Mouse (Mus musculus) retina, embryonic 14.5 days (tissue): ENCODE results near the gene Gpatch8.

Experiments
- DNase-seq: peaks from one replicate; pipeline ENCODE4 v3.0.0-alpha.2; 2015; ENCODE audit warnings: low spot score

Gpatch8 gene

DNA sequence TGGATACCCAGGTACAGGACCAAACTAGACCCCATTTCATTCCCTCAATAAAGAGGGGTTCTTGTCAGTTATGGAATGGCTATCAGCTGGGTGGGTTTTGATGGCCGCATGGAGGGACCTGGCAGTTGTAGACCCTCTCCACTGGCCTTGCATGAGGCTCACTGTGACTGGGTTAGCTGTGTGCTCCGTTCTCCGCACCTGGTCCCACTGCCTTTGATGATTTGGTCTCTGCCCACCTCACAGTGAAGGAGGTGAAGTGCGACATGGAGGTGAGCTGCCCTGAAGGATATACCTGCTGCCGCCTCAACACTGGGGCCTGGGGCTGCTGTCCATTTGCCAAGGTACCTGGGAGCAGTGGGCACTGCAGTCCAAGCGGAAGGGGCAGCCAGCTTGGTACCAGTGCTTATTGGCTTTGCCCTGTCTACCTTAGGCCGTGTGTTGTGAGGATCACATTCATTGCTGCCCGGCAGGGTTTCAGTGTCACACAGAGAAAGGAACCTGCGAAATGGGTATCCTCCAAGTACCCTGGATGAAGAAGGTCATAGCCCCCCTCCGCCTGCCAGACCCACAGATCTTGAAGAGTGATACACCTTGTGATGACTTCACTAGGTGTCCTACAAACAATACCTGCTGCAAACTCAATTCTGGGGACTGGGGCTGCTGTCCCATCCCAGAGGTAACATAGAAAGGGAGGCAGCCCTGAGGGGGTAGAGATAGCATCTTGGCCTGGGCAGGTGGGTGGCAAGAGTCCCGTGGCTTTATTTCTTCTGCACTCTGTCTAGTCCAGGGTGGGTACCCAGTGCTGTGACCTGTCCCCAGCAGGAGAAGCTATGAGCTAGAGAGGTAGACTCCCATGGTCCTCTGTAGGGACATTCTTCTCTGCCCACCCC is 121.1 kb downstream of the Gpatch8 start:
- DNase-seq, result no peak

- DNase-seq, result peak; percentile 99
Observed at GRCm38 (mm10) chr11:102434406-102434805, 121.8 kb downstream of the Gpatch8 start.

- no peak for DNase-seq
Observed at GRCm38 (mm10) chr11:102433866-102434265, 122.3 kb downstream of the Gpatch8 start.

DNA sequence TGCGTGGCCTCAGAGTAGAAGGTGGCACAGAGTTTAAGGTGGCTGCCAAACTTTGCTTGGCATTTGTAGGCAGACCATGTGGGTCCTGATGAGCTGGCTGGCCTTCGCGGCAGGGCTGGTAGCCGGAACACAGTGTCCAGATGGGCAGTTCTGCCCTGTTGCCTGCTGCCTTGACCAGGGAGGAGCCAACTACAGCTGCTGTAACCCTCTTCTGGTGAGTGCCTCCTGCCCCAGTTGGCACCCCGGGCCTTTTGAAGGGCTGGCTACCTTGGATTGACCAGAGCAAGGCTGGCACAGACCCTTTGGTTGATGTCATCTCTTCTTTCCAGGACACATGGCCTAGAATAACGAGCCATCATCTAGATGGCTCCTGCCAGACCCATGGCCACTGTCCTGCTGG is 123.3 kb downstream of the Gpatch8 start:
- DNase-seq, result no peak

DNA sequence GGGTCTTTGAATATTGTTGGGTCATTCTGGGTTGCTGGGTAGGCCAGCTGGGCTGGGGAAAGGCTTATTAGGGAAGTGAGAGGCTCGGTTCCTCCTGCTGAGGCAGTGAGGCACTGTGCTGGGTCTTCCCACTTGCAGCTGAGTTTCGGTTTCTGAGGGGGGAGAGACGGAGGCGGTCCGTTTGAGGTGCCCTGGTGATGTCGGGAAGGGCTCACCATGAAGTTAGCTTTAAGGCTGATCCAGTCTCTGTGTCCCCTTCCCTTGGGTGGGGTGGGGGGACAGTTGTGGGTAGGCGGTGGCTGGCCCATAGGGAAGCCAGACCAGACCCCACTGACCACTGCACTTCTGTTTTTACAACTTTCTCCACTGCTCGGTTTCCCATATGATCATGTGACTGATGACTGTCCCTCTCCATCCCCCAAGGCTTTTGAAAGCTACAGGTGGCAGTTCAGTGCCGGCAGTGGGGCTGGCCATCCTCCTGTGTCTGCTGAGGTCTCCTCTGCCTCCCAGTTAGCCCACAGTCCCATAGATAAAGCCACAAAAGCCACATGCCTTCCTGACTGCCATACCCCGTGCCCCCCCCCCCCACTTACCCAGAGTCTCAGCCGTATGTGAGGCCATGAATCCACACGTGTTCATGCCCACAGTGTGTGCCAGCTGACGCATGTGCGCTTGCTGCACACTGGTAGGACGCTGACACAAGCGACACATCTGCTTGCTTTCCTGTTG is 123.9 kb downstream of the Gpatch8 start:
- DNase-seq, result no peak

GRCm38 (mm10) chr11:102431728-102432114 is 124.5 kb downstream of the Gpatch8 start:
- no peak for DNase-seq

GRCm38 (mm10) chr11:102431018-102431645 is 125.1 kb downstream of the Gpatch8 start:
- peak; percentile 89 for DNase-seq

- peak; percentile 94 for DNase-seq
Observed at GRCm38 (mm10) chr11:102430121-102431017, 125.8 kb downstream of the Gpatch8 start, which contains the start of gene Grn. Gene Grn (plus strand): TSS chr11:102430315.

GRCm38 (mm10) chr11:102429551-102429950 is 126.6 kb downstream of the Gpatch8 start:
- DNase-seq, result no peak

DNA sequence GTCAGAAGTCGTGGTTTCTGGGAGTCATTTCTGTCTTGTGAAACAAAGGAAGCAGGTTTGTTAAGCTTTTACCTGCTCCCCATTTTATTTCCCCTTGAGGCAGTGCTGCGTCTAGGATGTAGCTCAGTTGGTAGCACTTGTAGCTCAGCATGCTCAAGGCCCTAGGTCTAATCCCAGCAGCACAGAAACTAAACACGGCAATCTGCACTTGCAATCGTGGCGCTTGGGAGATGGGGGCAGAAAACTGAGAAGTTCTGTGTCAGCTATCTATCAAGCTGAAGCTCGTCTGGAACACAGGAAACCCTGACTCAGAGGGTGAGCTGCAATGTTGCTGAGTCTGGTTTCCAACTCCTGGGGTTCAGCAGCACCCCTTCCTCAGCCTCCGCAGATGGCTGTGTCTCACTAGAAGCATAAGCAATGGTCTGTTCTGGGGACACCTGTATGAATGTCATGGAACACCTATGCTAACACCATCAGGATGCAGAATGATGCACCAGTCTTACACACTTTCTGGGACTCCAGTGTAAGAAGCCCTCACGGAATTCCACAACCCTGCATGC is 127.1 kb downstream of the Gpatch8 start:
- no peak for DNase-seq
